Mouse (Mus musculus) forebrain, postnatal 0 days (tissue): ENCODE results near the gene Hp1bp3. TPM values are rescaled to one million over a fixed set of nuclear protein-coding genes. Genes with fewer than 3 reads are reported as not detected.
A peak's percentile ranks its signal among the peaks of the same experiment; 100 is the strongest.

ENCODE experiments used
- ATAC-seq: fragments of 200-750 bp; cut with Nextera tagmentation; 2 replicates; pipeline ENCODE4 v1.8.0; 2017; ENCODE audit warnings: mild to moderate bottlenecking, moderate library complexity
- DNase-seq: peaks from one replicate; pipeline ENCODE4 v3.0.0-alpha.2; 2015
- H3K27ac ChIP-seq: fragments of 300-500 bp; sonication (generic); 2 replicates; pipeline ENCODE4 v1.5.1; 2014; ENCODE audit warnings: low read depth, mild to moderate bottlenecking, antibody characterized with exemption, low read length, moderate library complexity, mixed read lengths
- H3K27me3 ChIP-seq: fragments of 300-500 bp; sonication (generic); 2 replicates; pipeline ENCODE4 v1.6.1; 2014; ENCODE audit warnings: mild to moderate bottlenecking, low read length, mixed read lengths; ENCODE audit not compliant: insufficient read depth
- H3K36me3 ChIP-seq: fragments of 300-500 bp; sonication (generic); 2 replicates; pipeline ENCODE4 v1.6.1; 2014; ENCODE audit warnings: mild to moderate bottlenecking, moderate library complexity; ENCODE audit not compliant: insufficient read depth
- H3K4me1 ChIP-seq: fragments of 300-500 bp; sonication (generic); 2 replicates; pipeline ENCODE4 v1.6.1; 2014; ENCODE audit warnings: antibody characterized with exemption; ENCODE audit not compliant: insufficient read depth
- H3K4me2 ChIP-seq: fragments of 300-500 bp; sonication (generic); 2 replicates; pipeline ENCODE4 v1.6.1; 2014; ENCODE audit warnings: low read depth, mild to moderate bottlenecking, moderate library complexity
- H3K4me3 ChIP-seq: fragments of 300-500 bp; sonication (generic); 2 replicates; pipeline ENCODE4 v1.5.1; 2014; ENCODE audit warnings: low read depth, low read length, mixed read lengths
- H3K9ac ChIP-seq: fragments of 300-500 bp; sonication (generic); 2 replicates; pipeline ENCODE4 v1.6.1; 2014; ENCODE audit warnings: mild to moderate bottlenecking
- H3K9me3 ChIP-seq: fragments of 300-500 bp; sonication (generic); 2 replicates; pipeline ENCODE4 v1.6.1; 2016; ENCODE audit warnings: low read length
- CTCF ChIP-seq: sonication (generic); IDR thresholded peaks from 2 replicates; pipeline ENCODE4 v1.5.1; 2016; ENCODE audit warnings: antibody characterized with exemption, control low read depth, low read depth
- WGBS: fragments of 180-500 bp; shearing (Covaris S2); extraction: QIAGEN DNeasy Blood & Tissue Kit; methylation state at CpG from one replicate; pipeline ENCODE4 v1.1.7; 2014; 5-methylcytosine and 5-hydroxymethylcytosine counted together
- polyA plus RNA-seq: library from polyadenylated mRNA; unstranded; fragments of >200 nt; fragmentation: Nextera tagmentation; extraction: Ambion mirVana; gene quantifications from 2 replicates; pipeline ENCODE4 v1.2.1, GENCODE M21; 2015
- total RNA-seq: library from RNA; depleted of rRNA; stranded (reverse); fragments of >200 nt; gene quantifications from 2 replicates; pipeline ENCODE4 v1.2.3, GENCODE M21; 2014

Hp1bp3 gene
- total and polyA plus RNA-seq, 2 experiments from 2014 or later = 209 to 217 TPM

DNA sequence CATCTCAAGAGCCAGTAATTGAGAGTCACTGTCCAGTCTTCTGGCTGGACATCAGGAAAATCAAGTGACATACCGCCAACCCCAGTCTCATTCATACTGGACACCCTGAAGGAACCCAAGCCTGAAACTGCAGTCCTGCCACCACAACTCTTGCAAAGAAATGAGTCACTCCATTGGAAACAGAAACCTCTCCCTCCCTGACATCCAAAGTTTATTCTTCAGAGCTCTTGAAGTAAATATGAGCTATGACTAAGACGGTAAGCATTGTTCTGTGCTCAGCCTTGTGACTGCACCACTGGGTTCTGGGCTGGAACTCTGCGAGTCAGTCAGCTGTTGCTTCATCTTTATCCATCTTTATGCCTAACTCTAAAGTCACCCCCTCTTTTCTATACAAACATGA is 2.2 kb upstream of the Hp1bp3 start:
- H3K4me2 ChIP-seq = no peak overlapping the region
- no peak for TF ChIP-seq CTCF
- WGBS = 91% methylated on average over 3 of the region's 3 CpGs

DNA sequence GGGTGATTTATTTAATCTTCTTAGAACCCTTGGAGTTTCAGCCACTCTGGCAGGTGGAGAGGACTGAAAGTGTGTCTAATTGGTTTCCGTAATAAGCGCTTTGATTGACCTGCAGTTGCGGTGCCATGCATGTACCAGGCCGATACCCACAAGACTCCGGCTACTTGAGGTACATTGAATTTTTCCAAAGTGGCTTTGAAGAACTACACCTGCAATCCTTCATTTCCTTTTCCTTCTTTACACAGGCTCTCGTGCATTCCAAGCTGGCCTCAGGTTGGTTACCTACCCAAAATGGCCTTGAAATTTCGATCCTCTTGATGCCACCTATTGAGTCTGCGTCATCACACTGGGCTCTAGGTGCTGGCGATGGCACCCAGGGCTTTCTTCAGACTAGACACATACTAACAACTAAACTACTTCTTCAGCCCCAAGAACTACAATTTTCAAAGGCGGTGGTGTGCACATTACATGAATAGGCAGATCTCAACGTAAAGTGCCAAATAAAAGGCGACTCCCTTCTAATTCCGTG is 361 bp upstream of the Hp1bp3 start:
- ATAC-seq = no peak
- TF ChIP-seq CTCF = no peak
- 0 out of 2 replicates have a peak, but pooled peaks cover 6% of the 10 kb centered on the region for H3K36me3 ChIP-seq
- 46% methylated on average over 13 of the region's 13 CpGs for WGBS
- H3K9ac ChIP-seq = peak overlapping the region; percentile 99
- H3K9me3 ChIP-seq = no peaks in the 10 kb centered on the region
- H3K27me3 ChIP-seq = no peaks in the 10 kb centered on the region
- no peak for DNase-seq
- peak overlapping the region; percentile 71 for H3K4me2 ChIP-seq
- peak overlapping the region; percentile 95 for H3K4me3 ChIP-seq
- peaks cover 19% of the 10 kb centered on the region for H3K4me1 ChIP-seq
- H3K27ac ChIP-seq = peak overlapping the region; percentile 100

More for the DNA sequence above, 2.2 kb upstream of the Hp1bp3 start:
- H3K27ac ChIP-seq = no peak overlapping the region
- no peaks in the 10 kb centered on the region for H3K9me3 ChIP-seq
- DNase-seq (no peak), ATAC-seq (no peak)
- H3K4me3 ChIP-seq = no peak overlapping the region
- H3K9ac ChIP-seq = no peak overlapping the region
- peaks cover 14% of the 10 kb centered on the region for H3K4me1 ChIP-seq
- peaks cover 19% of the 10 kb centered on the region for H3K36me3 ChIP-seq
- no peaks in the 10 kb centered on the region for H3K27me3 ChIP-seq

- 0% methylated on average over 51 of the region's 68 CpGs for WGBS
- peak; percentile 99 for DNase-seq
- Histone ChIP-seq H3K36me3 (peaks cover 8% of the 10 kb centered on the region; the same call in 1 of the 2 replicates), H3K9me3 (no peaks in the 10 kb centered on the region), H3K4me1 (peaks cover 19% of the 10 kb centered on the region), H3K9ac (peak overlapping the region; percentile 99), H3K27me3 (no peaks in the 10 kb centered on the region), H3K4me2 (peak overlapping the region; percentile 71), H3K27ac (peak overlapping the region; percentile 100), H3K4me3 (peak overlapping the region; percentile 95)
- TF ChIP-seq CTCF = 0 out of 2 replicates have a peak, but pooled peaks have one; percentile 20
- ATAC-seq = peak; percentile 96
Measured at GRCm38 (mm10) chr4:138216891-138217392, 846 bp downstream of the Hp1bp3 start.

- Histone ChIP-seq H3K9me3 (no peaks in the 10 kb centered on the region), H3K9ac (peak overlapping the region; percentile 99), H3K36me3 (peaks cover 13% of the 10 kb centered on the region), H3K27me3 (no peaks in the 10 kb centered on the region), H3K4me1 (peaks cover 19% of the 10 kb centered on the region), H3K27ac (peak overlapping the region; percentile 100), H3K4me3 (peak overlapping the region; percentile 95), H3K4me2 (peak overlapping the region; percentile 71)
- WGBS = 1% methylated on average over 36 of the region's 36 CpGs
- ATAC-seq = peak; percentile 10; the same call in 1 of the 2 replicates
- DNase-seq = peak; percentile 54
- no peak for TF ChIP-seq CTCF
Measured at GRCm38 (mm10) chr4:138217441-138217840, 1.3 kb downstream of the Hp1bp3 start.

- DNase-seq = no peak
- Histone ChIP-seq H3K27me3 (no peaks in the 10 kb centered on the region), H3K4me1 (peaks cover 19% of the 10 kb centered on the region), H3K27ac (peak overlapping the region; percentile 100), H3K36me3 (peaks cover 19% of the 10 kb centered on the region), H3K9ac (peak overlapping the region; percentile 99), H3K9me3 (no peaks in the 10 kb centered on the region), H3K4me2 (peak overlapping the region; percentile 71), H3K4me3 (peak overlapping the region; percentile 95)
- WGBS = 78% methylated on average over 11 of the region's 11 CpGs
- TF ChIP-seq CTCF = no peak
- ATAC-seq = no peak
Measured at GRCm38 (mm10) chr4:138217951-138218685, 2.0 kb downstream of the Hp1bp3 start.

- Histone ChIP-seq H3K4me3 (no peak overlapping the region), H3K27ac (no peak overlapping the region), H3K4me2 (no peak overlapping the region), H3K4me1 (peaks cover 19% of the 10 kb centered on the region), H3K27me3 (no peaks in the 10 kb centered on the region), H3K9ac (no peak overlapping the region), H3K36me3 (peaks cover 31% of the 10 kb centered on the region), H3K9me3 (no peaks in the 10 kb centered on the region)
- ATAC-seq = no peak
- WGBS = 87% methylated on average over 5 of the region's 5 CpGs
- no peak for DNase-seq
- TF ChIP-seq CTCF = no peak
Measured at GRCm38 (mm10) chr4:138219331-138219730, 3.2 kb downstream of the Hp1bp3 start.

- no peak overlapping the region for H3K4me2 ChIP-seq
- WGBS = 88% methylated on average over 7 of the region's 7 CpGs
- H3K27ac ChIP-seq = no peak overlapping the region
- no peaks in the 10 kb centered on the region for H3K27me3 ChIP-seq
- no peak for TF ChIP-seq CTCF
- peaks cover 41% of the 10 kb centered on the region for H3K36me3 ChIP-seq
- no peak for ATAC-seq
- H3K9me3 ChIP-seq = no peaks in the 10 kb centered on the region
- DNase-seq = no peak
- H3K4me1 ChIP-seq = peaks cover 15% of the 10 kb centered on the region
- H3K9ac ChIP-seq = no peak overlapping the region
- H3K4me3 ChIP-seq = no peak overlapping the region
Measured at GRCm38 (mm10) chr4:138220761-138221160, 4.7 kb downstream of the Hp1bp3 start.
